Mouse (Mus musculus) forebrain, postnatal 0 days (tissue): ENCODE results near the gene Mfsd2b. TPM values are rescaled to one million over a fixed set of nuclear protein-coding genes. Genes with fewer than 3 reads are reported as not detected.

ENCODE experiments used
- ATAC-seq: fragments of 200-750 bp; cut with Nextera tagmentation; 2 replicates; pipeline ENCODE4 v1.8.0; 2017; ENCODE audit warnings: mild to moderate bottlenecking, moderate library complexity
- DNase-seq: peaks from one replicate; pipeline ENCODE4 v3.0.0-alpha.2; 2015
- H3K27ac ChIP-seq: fragments of 300-500 bp; sonication (generic); 2 replicates; pipeline ENCODE4 v1.5.1; 2014; ENCODE audit warnings: low read depth, mild to moderate bottlenecking, antibody characterized with exemption, low read length, moderate library complexity, mixed read lengths
- H3K27me3 ChIP-seq: fragments of 300-500 bp; sonication (generic); 2 replicates; pipeline ENCODE4 v1.6.1; 2014; ENCODE audit warnings: mild to moderate bottlenecking, low read length, mixed read lengths; ENCODE audit not compliant: insufficient read depth
- H3K36me3 ChIP-seq: fragments of 300-500 bp; sonication (generic); 2 replicates; pipeline ENCODE4 v1.6.1; 2014; ENCODE audit warnings: mild to moderate bottlenecking, moderate library complexity; ENCODE audit not compliant: insufficient read depth
- H3K4me1 ChIP-seq: fragments of 300-500 bp; sonication (generic); 2 replicates; pipeline ENCODE4 v1.6.1; 2014; ENCODE audit warnings: antibody characterized with exemption; ENCODE audit not compliant: insufficient read depth
- H3K4me2 ChIP-seq: fragments of 300-500 bp; sonication (generic); 2 replicates; pipeline ENCODE4 v1.6.1; 2014; ENCODE audit warnings: low read depth, mild to moderate bottlenecking, moderate library complexity
- H3K4me3 ChIP-seq: fragments of 300-500 bp; sonication (generic); 2 replicates; pipeline ENCODE4 v1.5.1; 2014; ENCODE audit warnings: low read depth, low read length, mixed read lengths
- H3K9ac ChIP-seq: fragments of 300-500 bp; sonication (generic); 2 replicates; pipeline ENCODE4 v1.6.1; 2014; ENCODE audit warnings: mild to moderate bottlenecking
- H3K9me3 ChIP-seq: fragments of 300-500 bp; sonication (generic); 2 replicates; pipeline ENCODE4 v1.6.1; 2016; ENCODE audit warnings: low read length
- CTCF ChIP-seq: sonication (generic); IDR thresholded peaks from 2 replicates; pipeline ENCODE4 v1.5.1; 2016; ENCODE audit warnings: antibody characterized with exemption, control low read depth, low read depth
- WGBS: fragments of 180-500 bp; shearing (Covaris S2); extraction: QIAGEN DNeasy Blood & Tissue Kit; methylation state at CpG from one replicate; pipeline ENCODE4 v1.1.7; 2014; 5-methylcytosine and 5-hydroxymethylcytosine counted together
- polyA plus RNA-seq: library from polyadenylated mRNA; unstranded; fragments of >200 nt; fragmentation: Nextera tagmentation; extraction: Ambion mirVana; gene quantifications from 2 replicates; pipeline ENCODE4 v1.2.1, GENCODE M21; 2015
- total RNA-seq: library from RNA; depleted of rRNA; stranded (reverse); fragments of >200 nt; gene quantifications from 2 replicates; pipeline ENCODE4 v1.2.3, GENCODE M21; 2014

The Mfsd2b gene
- total and polyA plus RNA-seq, 2 experiments from 2014 or later: 1.3 to 3.4 TPM

DNA sequence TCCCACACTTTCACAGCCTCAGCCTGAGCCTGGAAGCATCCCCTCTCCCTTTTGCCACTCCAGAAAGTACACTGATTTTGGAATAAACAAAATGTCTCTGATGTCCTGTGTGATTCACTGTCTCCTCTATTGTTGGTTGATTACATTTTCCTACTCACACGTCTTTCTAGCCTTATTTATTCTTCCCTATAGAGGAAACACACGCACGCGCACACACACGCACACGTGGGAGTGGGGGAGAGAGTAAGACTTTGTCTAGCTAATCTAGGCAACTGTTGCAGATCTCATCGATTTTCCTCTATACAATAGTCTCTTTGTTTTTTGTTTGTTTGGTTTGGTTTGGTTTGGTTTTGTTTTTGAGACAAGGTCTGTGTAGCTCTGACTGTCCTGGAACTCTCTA is 34.2 kb upstream of the Mfsd2b start:
- H3K4me3 ChIP-seq: no peak overlapping the region
- H3K4me2 ChIP-seq: no peak overlapping the region
- H3K27ac ChIP-seq: peak overlapping the region; percentile 90; the same call in 1 of the 2 replicates
- H3K27me3 ChIP-seq: no peaks in the 10 kb centered on the region
- no peaks in the 10 kb centered on the region for H3K9me3 ChIP-seq
- no peak for TF ChIP-seq CTCF
- 91% methylated on average over 7 of the region's 7 CpGs for WGBS
- H3K4me1 ChIP-seq: 0 out of 2 replicates have a peak, but pooled peaks cover 4% of the 10 kb centered on the region
- H3K36me3 ChIP-seq: no peaks in the 10 kb centered on the region
- no peak overlapping the region for H3K9ac ChIP-seq
- no peak for ATAC-seq
- DNase-seq: no peak

DNA sequence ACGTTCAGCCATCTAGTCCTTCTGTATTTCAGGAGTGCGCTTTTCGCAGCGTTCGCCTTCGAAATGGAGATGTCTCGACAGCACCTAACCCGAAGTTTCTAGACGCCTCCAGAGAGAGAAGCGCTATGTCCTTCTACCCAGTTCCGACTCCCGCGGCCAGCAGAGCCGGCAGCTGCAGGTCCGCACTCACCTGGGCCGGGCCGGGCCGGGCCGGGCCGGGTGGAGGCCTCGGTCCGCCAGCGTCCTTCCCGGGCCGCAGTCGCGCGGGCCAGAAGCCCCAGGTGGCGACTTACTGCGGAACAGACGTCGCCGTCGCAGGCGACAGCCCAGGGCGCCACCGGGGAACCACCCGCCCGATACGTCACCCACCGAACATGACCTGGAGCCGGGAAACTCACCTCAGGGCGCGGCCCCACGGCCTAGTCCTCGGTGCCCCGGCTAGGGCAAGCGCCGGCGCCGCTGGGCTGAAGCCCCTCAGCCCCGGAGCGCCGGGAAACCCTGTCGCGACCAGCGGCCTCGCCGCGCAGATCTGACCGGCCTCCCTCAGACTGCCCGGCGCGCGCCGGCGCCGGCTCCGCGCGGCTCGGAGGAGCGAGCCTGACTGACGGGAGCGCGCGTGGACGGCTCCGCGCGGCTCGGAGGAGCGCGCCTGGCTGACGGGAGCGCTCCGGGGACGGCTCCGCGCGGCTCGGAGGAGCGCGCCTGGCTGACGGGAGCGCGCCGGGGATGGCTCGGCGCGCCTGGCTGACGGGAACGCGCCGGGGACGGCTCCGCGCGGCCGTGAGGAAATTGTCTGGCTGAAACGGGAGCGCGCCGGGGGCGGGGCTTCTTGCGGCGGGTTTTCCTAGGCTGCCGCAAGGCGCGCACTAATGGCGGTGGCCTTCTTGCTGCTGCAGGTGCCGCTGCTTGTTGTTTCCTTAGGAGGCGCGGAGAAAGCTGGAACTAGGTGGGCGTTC is 33.1 kb upstream of the Mfsd2b start, which contains the start of gene Ubxn2a:
TSS of gene Ubxn2a (minus strand) at position 755 of the 956 bp plus-strand sequence.
- H3K4me3 ChIP-seq: peak within 1 kb of the TSS; percentile 77
- H3K27ac ChIP-seq: peak within 1 kb of the TSS; percentile 90
- peak; percentile 53; the same call in 1 of the 2 replicates for TF ChIP-seq CTCF
- peak; percentile 97 for ATAC-seq
- DNase-seq: peak; percentile 97
- H3K9ac ChIP-seq: peak within 1 kb of the TSS; percentile 75
- H3K4me1 ChIP-seq: 0 out of 2 replicates have a peak, but pooled peaks cover 4% of the 10 kb centered on the region
- H3K4me2 ChIP-seq: peak within 1 kb of the TSS; percentile 74
- H3K27me3 ChIP-seq: no peaks in the 10 kb centered on the region
- WGBS: 2% methylated on average over 107 of the region's 125 CpGs
- no peaks in the 10 kb centered on the region for H3K9me3 ChIP-seq
- no peaks in the 10 kb centered on the region for H3K36me3 ChIP-seq

DNA sequence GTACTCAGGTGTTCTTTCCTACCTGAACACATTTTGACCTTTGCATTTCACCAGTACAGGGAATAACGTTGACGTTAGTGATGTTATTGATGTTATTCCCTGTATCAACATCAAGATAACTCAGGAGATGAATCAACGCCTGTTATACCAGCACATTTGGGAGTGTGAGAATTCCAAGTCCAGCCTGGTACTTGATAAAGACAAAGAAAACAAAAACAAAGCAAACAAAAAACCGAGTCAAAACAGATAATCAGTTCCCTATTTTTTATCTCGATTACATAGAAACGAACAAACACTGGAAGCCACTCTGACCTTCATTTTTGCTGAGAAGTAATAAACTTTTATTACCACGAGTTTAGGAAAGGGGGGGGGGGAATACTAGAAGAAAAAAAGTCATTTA is 32.3 kb upstream of the Mfsd2b start:
- peak overlapping the region; percentile 75 for H3K9ac ChIP-seq

DNA sequence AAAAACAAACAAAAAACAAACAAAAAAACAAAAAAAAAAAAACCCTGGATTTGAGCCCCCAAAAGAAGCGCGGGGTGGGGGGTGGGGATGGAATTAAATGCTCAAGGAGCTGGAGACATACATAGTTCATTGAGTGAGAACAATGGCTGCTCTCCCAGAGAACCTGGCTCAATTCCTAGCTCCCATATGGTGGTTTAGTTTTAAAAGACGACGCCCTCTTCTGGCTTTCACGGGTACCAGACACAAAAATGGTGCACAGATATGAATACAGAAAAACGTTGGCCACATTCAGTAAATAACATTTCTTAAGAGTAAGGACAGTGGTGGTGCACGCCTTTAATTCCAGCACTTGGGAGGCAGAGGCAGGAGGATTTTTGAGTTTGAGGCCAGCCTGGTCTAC is 31.8 kb upstream of the Mfsd2b start:
- 56% methylated on average over 7 of the region's 7 CpGs for WGBS
- TF ChIP-seq CTCF: 0 out of 2 replicates have a peak, but pooled peaks have one; percentile 9
- Histone ChIP-seq H3K4me3 (no peak overlapping the region), H3K36me3 (no peaks in the 10 kb centered on the region), H3K9ac (no peak overlapping the region), H3K4me1 (0 out of 2 replicates have a peak, but pooled peaks cover 4% of the 10 kb centered on the region), H3K27ac (no peak overlapping the region), H3K27me3 (no peaks in the 10 kb centered on the region), H3K9me3 (no peaks in the 10 kb centered on the region), H3K4me2 (peak overlapping the region; percentile 74; the same call in 1 of the 2 replicates)
- DNase-seq: peak; percentile 24
- no peak for ATAC-seq

More for the DNA sequence above, 32.3 kb upstream of the Mfsd2b start:
- Histone ChIP-seq H3K4me2 (peak overlapping the region; percentile 74), H3K27ac (no peak overlapping the region), H3K36me3 (no peaks in the 10 kb centered on the region), H3K4me3 (peak overlapping the region; percentile 77), H3K9me3 (no peaks in the 10 kb centered on the region), H3K27me3 (no peaks in the 10 kb centered on the region), H3K4me1 (0 out of 2 replicates have a peak, but pooled peaks cover 4% of the 10 kb centered on the region)
- no peak for TF ChIP-seq CTCF
- ATAC-seq (no peak), DNase-seq (no peak)
- WGBS: 50% methylated on average over 7 of the region's 7 CpGs

DNA sequence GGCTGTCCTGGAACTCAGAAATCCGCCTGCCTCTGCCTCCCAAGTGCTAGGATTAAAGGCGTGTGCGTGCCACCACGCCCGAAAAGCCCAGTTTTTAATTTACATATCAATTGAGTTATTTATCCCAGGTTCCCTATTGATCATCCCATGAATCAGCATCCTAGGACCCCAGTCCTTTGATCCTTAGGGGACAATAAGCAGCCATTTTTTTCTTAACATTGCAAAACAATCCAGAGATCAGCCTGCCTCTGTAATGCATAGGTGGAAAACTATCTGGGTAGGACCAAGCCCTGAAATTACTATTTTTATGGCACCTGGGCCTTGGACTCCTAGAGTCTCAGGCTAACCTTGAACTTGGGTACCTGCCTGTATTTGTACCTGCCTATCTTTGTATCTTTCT is 23.9 kb upstream of the Mfsd2b start:
- DNase-seq: no peak

DNA sequence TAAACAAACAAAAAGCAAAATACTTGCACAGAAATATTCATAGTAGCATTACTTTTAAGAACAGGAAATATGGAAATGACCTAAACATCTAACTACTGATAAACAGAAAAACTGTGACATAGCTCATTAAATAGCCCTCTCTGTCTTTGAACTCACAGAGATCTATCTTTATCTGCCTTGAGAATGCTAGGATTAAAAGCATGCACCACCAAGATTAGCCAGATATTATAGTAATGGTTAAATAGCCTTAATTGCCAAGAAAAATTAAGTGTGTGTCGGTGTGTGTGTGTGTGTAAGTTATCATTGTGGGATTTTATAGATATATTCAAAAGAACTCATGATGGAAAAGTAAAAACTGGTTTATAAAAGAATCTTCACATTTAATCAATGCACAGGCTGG is 15.7 kb upstream of the Mfsd2b start:
- Histone ChIP-seq H3K4me3 (no peak overlapping the region), H3K9ac (no peak overlapping the region), H3K27me3 (no peaks in the 10 kb centered on the region), H3K9me3 (no peaks in the 10 kb centered on the region), H3K4me2 (no peak overlapping the region), H3K4me1 (no peaks in the 10 kb centered on the region), H3K36me3 (peaks cover 10% of the 10 kb centered on the region; the same call in 1 of the 2 replicates), H3K27ac (no peak overlapping the region)
- TF ChIP-seq CTCF: no peak
- no peak for DNase-seq
- 93% methylated on average over 1 of the region's 1 CpGs for WGBS
- no peak for ATAC-seq

More for the DNA sequence above, 23.9 kb upstream of the Mfsd2b start:
- Histone ChIP-seq H3K4me1 (no peaks in the 10 kb centered on the region), H3K4me3 (no peak overlapping the region), H3K9me3 (no peaks in the 10 kb centered on the region), H3K9ac (no peak overlapping the region), H3K27ac (no peak overlapping the region), H3K4me2 (no peak overlapping the region), H3K27me3 (no peaks in the 10 kb centered on the region), H3K36me3 (peaks cover 1% of the 10 kb centered on the region; the same call in 1 of the 2 replicates)
- no peak for TF ChIP-seq CTCF
- WGBS: 93% methylated on average over 5 of the region's 5 CpGs
- no peak for ATAC-seq

DNA sequence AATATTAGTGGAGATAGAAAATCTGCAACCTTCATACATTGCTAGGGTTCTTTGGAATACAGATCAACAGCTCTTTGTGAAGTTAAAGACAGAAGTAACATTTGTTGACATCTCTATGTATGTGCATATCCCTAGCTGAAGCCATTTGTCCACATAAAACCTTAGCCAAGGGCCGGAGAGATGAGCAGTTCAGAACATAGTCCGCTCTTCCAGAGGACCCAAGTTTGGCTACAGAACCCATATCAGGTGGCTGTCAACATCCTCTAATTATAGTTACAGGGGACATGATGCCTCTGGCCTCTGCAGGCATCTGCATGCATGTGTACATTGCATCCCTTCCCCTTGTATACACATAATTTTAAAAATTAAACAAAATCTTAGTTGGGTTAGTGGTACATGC is 15.1 kb upstream of the Mfsd2b start:
- Histone ChIP-seq H3K4me2 (no peak overlapping the region), H3K4me1 (no peaks in the 10 kb centered on the region), H3K27ac (no peak overlapping the region), H3K9ac (no peak overlapping the region), H3K4me3 (no peak overlapping the region), H3K27me3 (no peaks in the 10 kb centered on the region), H3K9me3 (no peaks in the 10 kb centered on the region), H3K36me3 (peaks cover 12% of the 10 kb centered on the region; the same call in 1 of the 2 replicates)
- DNase-seq: no peak
- ATAC-seq: no peak
- 93% methylated on average over 2 of the region's 2 CpGs for WGBS
- no peak for TF ChIP-seq CTCF
